Mouse (Mus musculus) spleen, postnatal 36 days (tissue): ENCODE measurements around the gene Cd302.

Source experiments
- DNase-seq, 2 experiments: peaks; one replicate each; pipeline ENCODE4 v3.0.0; 2022; ENCODE audit warnings: low spot score in 2 of 2, mixed read lengths in 1 of 2

Gene Cd302

DNA sequence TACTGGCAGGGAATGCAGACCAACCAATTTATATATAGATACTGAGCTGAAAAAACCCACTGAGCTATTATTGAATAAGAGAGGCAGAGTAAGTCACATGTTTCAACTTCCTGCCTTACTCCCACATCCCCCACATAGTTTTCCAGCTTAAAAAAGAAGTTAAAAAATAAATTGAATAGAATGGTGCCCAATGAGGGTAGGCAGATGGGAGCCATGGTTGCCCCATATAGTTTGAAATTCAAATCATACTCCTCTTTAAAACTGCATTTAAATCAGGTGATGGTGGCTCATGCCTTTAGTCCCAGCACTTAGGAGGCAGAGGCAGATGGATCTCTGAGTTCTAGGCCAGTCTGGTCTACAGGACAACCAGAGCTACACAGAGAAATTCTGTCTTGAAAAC lies 30.8 kb downstream of the Cd302 start:
- DNase-seq: no peak

DNA sequence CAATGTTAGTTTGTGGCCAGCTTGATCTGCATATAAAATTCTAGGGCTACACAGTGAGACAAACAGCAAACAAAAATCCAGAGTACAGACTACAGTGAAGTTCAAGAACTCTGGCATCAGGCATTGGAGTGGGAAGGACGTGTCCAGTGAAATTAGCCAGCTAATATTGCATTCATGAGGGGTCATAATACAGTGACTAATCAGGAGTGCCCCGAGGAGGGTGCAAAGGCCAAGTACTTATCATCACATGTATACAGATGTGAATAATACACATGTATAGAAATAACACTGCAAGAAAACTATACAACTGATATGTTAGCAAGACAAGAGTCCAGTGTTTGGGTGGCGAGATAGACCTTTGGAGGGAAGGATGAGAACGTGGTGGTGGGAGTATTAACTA lies 31.5 kb downstream of the Cd302 start:
- no peak for DNase-seq

DNA sequence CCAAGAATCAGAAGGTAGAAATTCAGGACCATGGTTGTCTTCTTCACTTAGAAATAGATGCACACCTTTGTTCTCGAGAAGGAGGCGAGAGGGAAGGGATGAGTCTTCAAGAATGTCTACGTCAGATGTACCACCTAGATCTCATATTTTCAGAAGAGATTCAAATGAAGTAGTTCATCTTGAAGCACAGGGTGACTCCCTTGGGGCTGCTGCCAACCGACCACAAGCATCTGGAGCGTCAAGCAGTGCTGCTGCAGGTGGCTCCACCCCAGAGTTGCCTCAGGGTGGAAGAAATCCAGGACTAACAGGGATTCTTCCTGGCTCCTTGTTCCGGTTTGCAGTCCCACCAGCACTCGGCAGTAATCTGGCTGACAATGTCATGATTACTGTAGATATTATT lies 49.8 kb downstream of the Cd302 start:
- no peak for DNase-seq

DNA sequence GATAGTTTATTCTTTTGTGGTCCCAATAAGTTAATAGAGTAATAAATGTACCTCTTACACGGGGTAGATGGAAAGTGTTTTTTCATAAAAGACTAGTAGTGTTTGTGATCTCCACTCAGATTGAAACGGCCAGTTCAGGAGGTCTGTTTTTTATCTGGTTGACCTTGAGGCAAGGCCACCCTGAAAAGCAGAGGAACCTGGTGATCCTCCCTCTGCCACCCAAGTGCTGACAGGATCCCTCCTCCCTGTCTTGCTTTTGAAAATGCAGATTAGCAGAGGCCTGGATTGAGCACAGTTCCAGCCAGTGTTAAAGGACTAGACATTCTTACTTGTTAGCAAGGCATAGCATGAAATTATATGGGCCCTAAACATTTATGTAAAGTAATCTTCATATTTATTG lies 51.1 kb downstream of the Cd302 start:
- no peak for DNase-seq

DNA sequence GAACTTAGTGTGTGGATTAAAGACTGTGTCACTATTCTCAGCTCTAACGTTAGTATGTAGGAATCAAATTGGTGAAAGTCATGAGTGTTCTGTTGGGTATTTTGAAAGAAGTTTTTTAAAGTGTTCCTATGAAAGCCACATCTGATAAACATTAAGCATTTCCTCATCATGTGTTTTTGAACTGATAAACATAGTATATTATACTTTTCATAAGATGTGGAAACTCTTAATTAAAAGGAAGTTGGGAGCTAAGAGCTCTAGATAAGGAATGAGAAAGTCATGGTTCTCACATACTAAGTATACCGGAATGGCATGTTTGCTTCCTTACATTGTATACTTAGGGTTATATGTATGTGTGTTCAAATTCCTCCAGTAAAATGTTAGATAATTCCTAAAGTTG lies 53.9 kb downstream of the Cd302 start:
- DNase-seq: no peak

DNA sequence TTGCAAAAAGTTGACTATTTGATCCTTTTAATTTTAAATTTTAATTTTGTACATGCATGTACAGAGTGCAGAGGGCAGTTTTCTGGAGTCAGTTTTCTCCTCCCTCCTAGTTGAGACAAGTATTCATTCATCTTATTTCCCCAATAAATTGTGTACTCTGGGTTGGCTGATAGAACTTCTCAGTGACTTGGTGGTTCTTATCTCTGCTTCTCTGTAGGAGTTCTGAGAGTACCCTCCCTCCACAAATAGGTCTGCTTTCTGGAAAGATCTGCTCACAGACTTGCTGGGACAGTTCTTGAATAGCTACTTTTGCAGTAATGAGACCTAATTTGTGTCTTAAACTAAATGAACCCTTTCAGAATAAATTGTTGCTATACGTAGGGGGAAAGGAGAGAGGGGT lies 55.8 kb downstream of the Cd302 start:
- DNase-seq: no peak

DNA sequence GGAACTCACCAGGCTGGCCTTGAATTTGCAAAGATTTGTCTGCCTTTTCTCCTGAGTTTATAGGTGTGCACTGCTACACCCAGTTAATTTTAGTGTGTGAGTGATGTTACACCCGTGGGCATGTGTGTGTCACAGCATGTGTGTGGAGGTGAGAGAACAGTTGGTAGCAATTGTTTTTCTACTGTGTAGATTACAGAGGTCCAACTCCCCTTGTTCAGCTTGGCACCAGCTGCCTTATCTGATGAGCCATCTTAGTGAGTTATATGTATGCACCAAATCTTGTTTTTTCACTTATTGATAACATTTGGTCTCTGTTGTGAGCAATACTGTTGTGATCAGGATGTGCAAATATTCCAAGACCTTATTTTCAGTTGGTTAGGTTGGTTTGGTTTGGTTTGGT lies 60.8 kb downstream of the Cd302 start:
- no peak for DNase-seq

DNA sequence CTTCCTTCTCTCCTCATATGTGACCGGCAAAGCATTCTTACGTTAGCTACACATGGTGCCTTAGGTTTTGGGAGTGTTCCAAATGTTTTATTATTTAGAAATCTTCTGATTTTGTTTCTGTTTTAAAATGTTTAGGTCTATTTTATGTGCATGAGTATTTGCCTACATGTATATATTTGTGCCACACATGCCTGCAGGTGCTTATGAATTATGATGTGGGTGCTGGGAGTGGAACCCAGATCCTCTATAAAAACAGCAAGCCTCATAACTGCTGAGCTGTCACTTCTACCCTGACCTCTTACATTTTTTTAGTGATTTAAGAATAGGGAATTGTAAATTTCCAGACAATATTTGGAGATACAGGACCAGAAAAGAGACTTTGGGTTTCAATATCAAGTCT lies 62.3 kb downstream of the Cd302 start:
- no peak for DNase-seq

DNA sequence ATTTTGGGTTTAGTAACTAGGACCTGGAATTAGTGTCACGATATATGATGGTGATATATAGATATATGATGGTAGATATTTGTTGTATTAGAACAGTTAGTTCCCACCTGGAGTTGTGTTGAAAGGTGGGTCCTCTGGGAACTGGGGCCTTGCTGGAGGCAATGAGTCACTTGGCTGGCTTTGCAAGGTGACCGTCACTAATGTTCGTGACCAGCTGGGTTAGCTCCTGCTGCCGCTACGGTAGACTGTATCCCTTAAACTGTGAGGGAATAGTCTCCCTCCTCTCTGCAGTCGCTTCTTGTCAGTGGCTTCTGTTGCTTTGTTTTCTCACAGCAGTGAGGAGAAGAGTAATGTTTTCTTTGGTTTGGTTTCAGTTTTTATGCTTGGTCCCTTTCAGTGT lies 63.1 kb downstream of the Cd302 start:
- DNase-seq: no peak

DNA sequence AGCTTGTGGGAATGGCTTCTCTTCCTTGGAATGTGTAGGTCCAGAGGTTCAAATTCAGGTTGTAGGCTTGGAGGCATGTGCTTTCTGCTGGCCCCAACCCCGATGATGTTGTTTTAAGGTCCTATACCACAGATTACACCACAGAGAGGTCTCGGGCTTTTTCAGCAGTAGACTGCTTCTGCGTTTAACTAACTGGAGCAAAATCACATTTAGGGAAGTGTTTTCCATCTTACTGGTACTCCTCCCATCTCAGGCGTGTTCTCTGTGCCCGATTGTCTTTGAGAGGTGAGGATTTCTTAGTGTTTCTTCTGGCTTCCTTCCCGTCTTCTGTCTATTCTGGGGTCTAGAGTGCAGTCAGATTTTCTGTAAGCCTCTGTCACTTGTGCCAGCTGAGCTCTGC lies 66.7 kb downstream of the Cd302 start:
- DNase-seq: no peak

DNA sequence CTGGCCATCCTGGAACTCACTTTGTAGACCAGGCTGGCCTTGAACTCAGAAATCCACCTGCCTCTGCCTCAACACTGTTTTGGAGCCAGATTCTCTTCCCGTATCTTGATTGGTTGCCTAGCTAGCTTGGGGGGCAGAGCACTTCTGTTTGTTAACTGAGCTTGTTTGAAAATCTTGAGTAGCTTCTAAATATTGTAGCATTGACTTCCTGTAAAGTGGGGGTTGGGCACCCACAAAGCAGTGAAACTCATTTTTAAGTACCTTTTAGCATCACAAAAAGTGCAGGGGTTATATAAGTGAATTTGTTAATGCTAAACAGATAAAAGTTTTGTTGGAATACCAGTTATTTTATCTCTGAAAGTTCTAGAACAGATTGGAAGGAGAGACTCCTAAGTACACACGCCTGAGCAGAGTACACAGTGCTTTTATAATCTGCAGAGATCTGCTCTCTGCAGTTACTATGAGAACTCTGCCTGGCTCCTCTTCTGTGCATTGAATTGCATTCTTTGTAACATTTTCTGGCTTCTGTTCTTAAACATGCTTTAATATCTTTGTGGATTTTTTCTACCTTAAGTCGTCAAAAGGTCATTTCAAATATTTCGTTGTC lies 67.6 kb downstream of the Cd302 start:
- DNase-seq: no peak

DNA sequence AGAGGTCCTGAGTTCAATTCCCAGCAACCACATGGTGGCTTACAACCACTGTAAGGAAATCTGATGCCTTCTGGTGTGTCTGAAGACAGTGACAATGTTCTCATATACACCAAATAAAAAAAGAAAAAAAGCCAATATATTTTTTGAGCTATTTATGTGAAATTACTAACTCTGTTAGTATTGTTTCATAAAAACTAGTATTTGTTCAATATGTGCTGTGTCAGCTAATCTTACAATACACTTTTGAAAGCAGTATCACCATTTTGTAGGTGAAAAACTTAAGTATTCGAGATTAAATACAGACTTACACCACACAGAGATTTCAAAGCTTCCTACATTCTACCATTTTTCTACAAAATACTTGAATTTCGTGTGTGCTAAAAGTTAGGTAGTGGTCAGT lies 69.6 kb downstream of the Cd302 start:
- DNase-seq: no peak

DNA sequence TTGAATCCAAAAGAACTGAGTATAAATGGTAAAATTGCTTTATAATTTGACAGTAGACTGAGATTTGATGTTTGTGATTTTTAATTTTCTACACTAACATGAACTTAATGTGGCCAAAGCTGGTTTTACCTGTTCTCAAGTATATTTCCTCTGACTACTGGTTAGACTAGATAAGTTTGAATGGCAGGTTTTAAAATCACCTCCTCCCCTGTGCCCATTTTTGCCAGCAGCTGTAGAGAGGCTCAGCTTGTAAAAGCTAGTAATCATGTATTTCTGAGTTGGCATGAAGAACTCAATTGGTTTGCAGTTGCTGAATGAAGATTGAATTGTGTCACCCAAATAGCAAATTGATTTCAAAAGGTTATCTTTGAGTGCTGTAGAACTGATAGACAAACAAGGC lies 71.8 kb downstream of the Cd302 start:
- DNase-seq: no peak

DNA sequence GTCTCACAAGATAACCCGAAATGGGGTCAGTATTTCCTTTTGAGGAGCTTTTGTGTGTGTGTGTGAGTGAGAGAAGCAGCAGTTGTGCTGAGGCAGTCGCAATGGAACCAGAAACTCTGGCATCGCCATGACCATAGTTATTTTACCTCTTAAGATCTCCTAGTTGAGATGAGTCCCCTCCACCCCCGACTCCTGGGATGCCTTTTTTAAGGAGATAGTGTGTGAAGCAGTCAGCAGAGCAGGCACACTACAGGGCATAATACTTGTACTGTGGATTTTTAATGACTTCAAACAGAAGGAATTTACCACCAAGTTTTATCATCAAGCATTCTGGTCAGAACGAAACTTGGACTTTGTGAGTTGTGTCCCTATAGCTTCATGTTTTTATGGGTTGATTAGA lies 73.5 kb downstream of the Cd302 start:
- no peak for DNase-seq

DNA sequence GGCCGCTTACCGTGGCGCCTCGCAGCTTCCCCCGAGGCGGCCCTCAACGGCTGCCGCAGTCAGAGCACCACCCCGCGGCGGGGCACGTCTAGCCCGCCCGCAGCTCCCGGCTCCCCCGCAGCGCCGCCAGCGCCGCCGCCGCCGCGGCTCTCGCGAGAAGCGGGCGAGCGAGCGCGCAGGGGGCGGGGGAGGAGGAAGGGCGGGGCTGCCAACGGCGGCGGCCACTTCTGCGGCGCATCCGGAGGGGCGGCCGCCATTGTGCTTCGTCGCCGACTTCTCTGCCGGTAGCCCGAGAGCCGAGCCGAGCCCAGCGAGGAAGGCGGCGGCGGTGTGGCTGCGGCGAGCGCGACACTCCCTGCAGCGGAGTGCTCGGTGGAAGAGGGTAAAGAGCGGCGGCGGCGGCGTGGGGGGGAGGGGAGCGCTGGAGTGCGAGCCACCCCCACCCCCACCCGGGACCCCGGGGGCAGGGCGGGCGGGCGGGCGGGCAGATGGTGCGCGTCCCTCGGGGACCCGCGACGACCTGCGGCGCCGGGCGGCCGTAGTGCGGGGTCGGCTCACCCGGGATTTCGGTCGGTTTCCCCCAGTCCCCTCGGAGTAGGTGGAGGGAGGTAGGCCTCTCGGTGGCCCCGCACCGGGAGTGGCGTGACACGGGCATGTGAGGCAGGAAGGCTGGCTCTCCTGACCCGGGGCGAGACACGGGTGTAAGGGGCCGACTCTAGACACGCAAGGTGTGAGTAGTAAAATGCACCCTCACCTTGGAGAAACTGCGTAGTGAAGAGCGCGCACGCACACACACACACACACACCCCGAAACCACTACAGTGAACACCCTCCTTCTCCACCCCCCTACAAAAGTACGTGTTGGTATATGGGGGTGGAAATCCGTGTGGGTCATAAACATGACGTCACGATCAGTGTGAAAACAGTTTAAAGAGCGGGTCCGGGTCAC lies 74.3 kb downstream of the Cd302 start, which contains the start of the genes Baz2b and March7:
Baz2b (minus strand) TSS at position 137 of the 949 bp plus-strand sequence.
March7 (plus strand) TSS at position 185 of the 949 bp plus-strand sequence.
- peak; percentile 88 to 89 for DNase-seq

DNA sequence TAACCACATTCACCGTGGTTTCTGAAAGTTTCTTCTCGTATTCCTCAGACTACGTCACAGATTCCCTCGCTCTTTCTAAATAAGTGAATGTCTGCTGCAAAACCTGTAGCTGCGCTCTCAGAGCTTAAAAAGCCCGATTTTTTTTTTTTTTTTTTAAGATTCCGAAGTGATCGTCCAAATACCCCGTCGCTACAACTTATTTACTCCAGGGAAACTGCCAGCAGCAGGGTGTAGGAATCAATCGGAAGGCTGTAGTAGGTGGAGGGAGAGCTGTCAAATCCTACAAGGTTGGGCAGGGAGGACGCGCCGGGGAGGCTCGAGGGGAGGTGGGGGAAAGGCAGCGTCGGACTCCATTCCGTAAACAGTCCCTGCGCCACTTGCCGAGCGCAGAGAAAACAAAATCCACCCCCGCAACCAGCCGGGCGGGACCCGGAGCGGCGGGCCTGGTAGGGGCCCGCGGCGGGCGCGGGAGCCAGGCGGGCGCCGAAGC lies 75.1 kb downstream of the Cd302 start:
- DNase-seq: peak in 1 of 2 experiments; percentile 50

DNA sequence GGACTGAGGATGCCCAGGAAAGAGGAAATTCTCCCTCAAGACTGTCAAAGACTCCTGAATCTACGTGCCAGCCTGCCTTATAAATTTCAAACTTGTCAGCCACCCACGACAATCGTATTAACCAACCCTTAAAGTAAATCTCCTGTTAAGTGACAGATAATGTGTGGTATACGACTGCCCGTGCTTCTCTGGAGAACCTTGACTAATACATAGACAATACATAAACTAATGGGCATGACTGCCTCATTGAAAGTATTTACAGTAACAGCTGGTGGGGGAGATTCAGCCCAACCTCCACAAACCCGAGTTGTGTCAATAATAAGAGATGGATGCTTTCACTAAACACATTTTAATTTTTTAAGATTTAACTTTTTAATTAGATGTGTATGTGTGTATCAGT lies 78.5 kb downstream of the Cd302 start:
- no peak for DNase-seq

DNA sequence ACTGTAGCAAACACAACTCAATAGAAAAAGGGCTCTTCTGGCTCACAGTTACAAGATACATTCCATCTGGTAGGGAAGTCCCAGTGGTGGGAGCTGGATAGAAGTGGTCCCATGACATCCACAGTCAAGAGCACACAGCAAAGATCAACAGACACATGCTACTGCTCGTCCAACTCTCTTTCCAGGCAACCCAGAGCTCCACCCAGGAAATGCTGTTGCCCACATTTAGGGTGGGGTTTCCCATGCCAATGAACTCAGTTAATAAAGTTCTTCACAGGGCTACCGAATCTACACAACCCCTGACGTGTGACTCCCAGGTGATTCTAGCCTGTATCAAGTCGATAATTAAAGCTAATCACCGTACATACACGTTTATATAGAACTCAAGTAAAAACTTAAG lies 80.1 kb downstream of the Cd302 start:
- peak; percentile 25 to 32 for DNase-seq

DNA sequence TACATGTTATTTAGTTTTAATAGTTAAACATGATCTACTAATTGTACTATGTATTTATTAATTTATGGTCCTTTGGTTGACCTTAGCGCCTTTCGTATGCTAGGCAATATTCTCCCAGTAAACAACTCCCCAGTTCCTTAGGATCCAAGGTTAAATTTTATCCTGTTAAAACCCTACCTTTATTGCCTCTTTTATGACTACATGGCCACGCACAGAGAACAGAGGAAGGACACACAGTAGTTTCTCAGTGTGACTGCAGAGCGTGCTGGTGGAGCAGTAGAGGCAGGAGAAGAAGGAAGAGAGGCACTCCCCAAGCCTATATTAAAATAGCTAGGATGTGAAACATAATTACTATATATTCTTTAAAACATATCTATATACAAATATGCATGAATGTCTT lies 80.6 kb downstream of the Cd302 start:
- DNase-seq: no peak

DNA sequence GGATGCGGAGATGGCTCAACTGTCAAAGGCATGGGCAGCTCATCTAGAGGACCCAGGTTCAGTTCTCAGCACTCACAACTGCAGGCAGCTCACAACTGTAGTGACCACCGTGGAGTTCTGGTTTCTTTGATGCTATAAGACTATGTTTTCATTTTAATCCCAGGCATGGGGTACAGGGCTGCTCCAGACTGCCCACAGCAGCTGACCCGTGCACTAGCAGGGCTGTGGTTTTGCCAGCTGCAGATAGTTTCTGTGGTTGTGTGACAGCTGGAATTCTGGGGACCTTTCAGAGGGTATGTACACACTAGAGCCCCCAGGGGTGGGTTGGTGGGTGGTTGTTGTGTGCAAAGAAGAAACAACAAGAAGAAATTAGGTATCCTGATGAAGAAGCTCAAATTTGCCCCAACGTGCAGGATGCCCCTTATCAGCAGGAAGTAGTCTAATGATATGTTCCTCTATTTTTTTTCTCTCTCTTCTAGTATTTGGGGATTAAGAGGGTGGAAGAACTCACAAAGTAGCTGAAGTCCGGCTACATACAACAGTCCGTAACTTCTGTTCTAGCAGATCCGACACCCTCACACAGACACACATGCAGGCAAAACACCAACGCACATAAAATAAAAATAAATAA lies 81.3 kb downstream of the Cd302 start:
- no peak for DNase-seq
